Mouse (Mus musculus) olfactory bulb, adult 2 months (tissue): ENCODE measurements around the gene 4931428L18Rik.

ENCODE experiments used
- CTCF ChIP-seq: fragments of 200-500 bp; IDR thresholded peaks from 2 replicates; pipeline ENCODE4 v1.5.1; 2012; ENCODE audit warnings: low read depth, mild to moderate bottlenecking, low read length, moderate library complexity; ENCODE audit not compliant: insufficient read depth
- POLR2A ChIP-seq: fragments of 200-500 bp; IDR thresholded peaks from 2 replicates; pipeline ENCODE4 v1.6.1; 2012; ENCODE audit warnings: mild to moderate bottlenecking, low read depth, low read length, moderate library complexity; ENCODE audit not compliant: insufficient read depth

DNA sequence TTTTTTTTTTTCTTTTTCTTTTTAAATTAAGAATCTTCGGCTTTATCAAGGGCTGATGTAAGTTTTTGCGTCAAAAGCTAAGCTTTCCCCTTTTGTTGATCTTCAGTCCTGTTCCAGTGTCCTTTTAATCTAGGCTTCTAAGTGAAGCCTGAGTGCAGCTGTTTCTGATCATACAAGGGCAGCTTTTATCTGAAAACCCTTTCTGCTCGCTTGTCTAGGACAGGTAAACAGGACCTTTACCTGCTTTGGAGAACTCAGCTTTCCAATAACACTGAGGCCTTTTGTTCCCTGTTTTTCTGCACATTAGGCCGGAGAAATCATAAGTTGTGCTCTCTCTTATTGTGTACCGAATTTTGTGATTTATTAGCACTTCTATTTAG lies 272.0 kb downstream of the 4931428L18Rik start:
- TF ChIP-seq POLR2A (no peak), CTCF (no peak)
